Mouse (Mus musculus): ENCODE results near the gene C9. TPM values are rescaled to one million over a fixed set of nuclear protein-coding genes. Genes with fewer than 3 reads are reported as not detected.

The C9 gene
- total and polyA plus RNA-seq, 3 experiments = not detected

DNA sequence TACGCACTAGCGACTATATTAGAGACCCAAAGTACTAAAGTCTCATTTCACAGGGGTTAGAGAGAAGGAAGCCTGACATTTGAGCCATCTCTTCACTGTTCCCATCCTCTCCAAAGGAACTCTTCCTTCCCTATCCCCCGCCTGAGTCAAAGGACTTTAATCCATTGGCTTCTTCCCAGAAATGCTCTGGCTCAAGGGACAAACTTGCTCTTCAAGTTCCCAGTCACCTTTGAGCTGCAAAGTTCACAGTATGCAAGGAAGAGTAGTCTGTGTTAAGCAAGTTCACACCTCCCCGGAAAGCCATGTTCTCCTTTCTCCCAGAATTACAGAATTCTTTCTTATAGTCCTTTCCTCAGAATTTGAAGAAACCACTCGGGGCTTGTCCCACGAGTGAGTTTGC lies 38.4 kb upstream of the C9 start:
- no peak for ATAC-seq (ENCODE audit: extremely low read depth, insufficient number of reproducible peaks, low FRiP score, poor library complexity, severe bottlenecking)
- H3K4me1 ChIP-seq (ENCODE audit: insufficient read depth, low read depth, low read length) = no peaks in the 10 kb centered on the region
- no peaks in the 10 kb centered on the region for H3K9me3 ChIP-seq (replicated peaks)
- DNase-seq (ENCODE audit: low spot score) = no peak
- no peaks in the 10 kb centered on the region for H3K36me3 ChIP-seq (replicated peaks)
- TF ChIP-seq POLR2AphosphoS5 (IDR thresholded peaks at IDR 0.05; ENCODE audit: insufficient replicate concordance, low read depth, low read length) (no peak), CTCF (IDR thresholded peaks at IDR 0.05; ENCODE audit: low read depth, low read length) (no peak), GATA2 (IDR thresholded peaks at IDR 0.05; ENCODE audit: borderline replicate concordance, low read depth, low read length) (no peak), TAL1 (conservative IDR thresholded peaks at IDR 0.05; ENCODE audit: low read depth, low read length) (no peak), GATA1 (IDR thresholded peaks at IDR 0.05; ENCODE audit: borderline replicate concordance, low read length) (no peak)
- H3K27me3 ChIP-seq (ENCODE audit: insufficient read depth, low read length) = peaks cover 4% of the 10 kb centered on the region; the same call in 1 of the 2 replicates
- no peak overlapping the region for H3K4me3 ChIP-seq (ENCODE audit: low read depth, low read length)

DNA sequence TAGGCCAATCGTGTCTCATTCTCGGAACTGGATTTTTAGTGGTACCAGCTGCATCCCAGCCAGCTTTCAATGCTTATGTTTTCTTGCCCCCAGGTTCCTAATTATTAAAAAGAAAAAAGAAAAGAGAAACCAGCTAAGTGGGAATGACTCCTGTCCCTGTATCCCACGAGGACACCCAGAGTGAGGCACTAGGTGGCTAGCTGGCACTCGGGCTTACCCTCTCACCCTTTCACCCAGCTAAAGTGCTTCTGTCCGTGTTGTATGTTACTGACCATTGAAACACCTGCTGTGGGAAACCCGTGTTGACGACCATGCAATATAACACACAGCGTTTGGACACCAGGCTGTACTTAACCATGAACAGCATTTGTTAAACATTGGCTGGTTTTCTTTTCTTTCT lies 36.1 kb upstream of the C9 start:
- Histone ChIP-seq H3K4me3 (ENCODE audit: low read depth, low read length) (no peak overlapping the region), H3K36me3 (replicated peaks) (no peaks in the 10 kb centered on the region), H3K4me1 (ENCODE audit: insufficient read depth, low read depth, low read length) (no peaks in the 10 kb centered on the region), H3K27me3 (ENCODE audit: insufficient read depth, low read length) (peaks cover 4% of the 10 kb centered on the region; the same call in 1 of the 2 replicates), H3K9me3 (replicated peaks) (no peaks in the 10 kb centered on the region)
- TF ChIP-seq GATA1 (IDR thresholded peaks at IDR 0.05; ENCODE audit: borderline replicate concordance, low read length) (no peak), CTCF (IDR thresholded peaks at IDR 0.05; ENCODE audit: low read depth, low read length) (no peak), POLR2AphosphoS5 (IDR thresholded peaks at IDR 0.05; ENCODE audit: insufficient replicate concordance, low read depth, low read length) (no peak), TAL1 (conservative IDR thresholded peaks at IDR 0.05; ENCODE audit: low read depth, low read length) (no peak), GATA2 (IDR thresholded peaks at IDR 0.05; ENCODE audit: borderline replicate concordance, low read depth, low read length) (no peak)
- ATAC-seq (ENCODE audit: extremely low read depth, insufficient number of reproducible peaks, low FRiP score, poor library complexity, severe bottlenecking) = no peak
- DNase-seq (ENCODE audit: low spot score) = no peak

DNA sequence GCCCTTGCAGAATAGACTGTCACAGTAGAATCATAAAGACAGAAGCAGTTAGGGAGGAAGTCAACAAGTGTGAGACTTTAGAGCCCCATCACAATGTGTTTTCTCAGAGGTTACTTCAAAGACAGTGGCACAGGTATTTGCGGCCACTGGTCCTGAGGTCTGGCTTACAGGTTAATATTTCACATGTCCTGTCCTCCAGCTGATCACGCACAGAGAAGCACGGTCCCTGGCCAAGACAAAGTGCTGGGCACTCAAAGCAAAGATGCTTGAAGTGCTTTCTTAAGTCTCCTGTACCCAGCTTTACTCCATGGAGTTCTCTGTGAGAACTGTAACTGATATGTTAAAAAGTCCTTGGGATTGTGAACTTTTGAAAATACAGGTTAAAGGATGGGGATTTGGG lies 35.0 kb upstream of the C9 start:
- no peaks in the 10 kb centered on the region for H3K9me3 ChIP-seq (replicated peaks)
- peaks cover 4% of the 10 kb centered on the region; the same call in 1 of the 2 replicates for H3K27me3 ChIP-seq (ENCODE audit: insufficient read depth, low read length)
- no peak for DNase-seq (ENCODE audit: low spot score)
- no peak for ATAC-seq (ENCODE audit: extremely low read depth, insufficient number of reproducible peaks, low FRiP score, poor library complexity, severe bottlenecking)
- no peak for TF ChIP-seq TAL1 (conservative IDR thresholded peaks at IDR 0.05; ENCODE audit: low read depth, low read length)
- TF ChIP-seq POLR2AphosphoS5 (IDR thresholded peaks at IDR 0.05; ENCODE audit: insufficient replicate concordance, low read depth, low read length) = no peak
- no peak for TF ChIP-seq CTCF (IDR thresholded peaks at IDR 0.05; ENCODE audit: low read depth, low read length)
- no peak for TF ChIP-seq GATA2 (IDR thresholded peaks at IDR 0.05; ENCODE audit: borderline replicate concordance, low read depth, low read length)
- no peaks in the 10 kb centered on the region for H3K36me3 ChIP-seq (replicated peaks)
- no peaks in the 10 kb centered on the region for H3K4me1 ChIP-seq (ENCODE audit: insufficient read depth, low read depth, low read length)
- H3K4me3 ChIP-seq (ENCODE audit: low read depth, low read length) = no peak overlapping the region

DNA sequence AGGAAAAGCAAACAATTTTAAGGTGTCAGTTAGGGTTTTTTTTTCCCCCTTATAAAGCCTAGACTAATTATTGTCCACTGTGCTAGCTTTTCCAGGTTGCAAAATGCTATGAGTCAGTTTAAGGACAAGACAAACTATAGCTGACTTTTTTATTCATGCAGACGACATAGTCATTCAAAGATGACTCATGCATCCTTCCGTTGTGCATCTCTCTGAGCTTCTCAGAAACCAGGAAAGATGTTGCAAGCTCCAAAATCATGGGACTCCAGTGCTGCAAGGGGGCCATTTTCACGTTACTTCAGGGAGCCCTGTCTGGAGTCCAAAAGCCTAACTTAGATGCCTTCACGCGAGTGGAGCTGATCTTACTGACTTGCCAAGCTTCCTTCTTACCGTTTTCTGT lies 33.8 kb upstream of the C9 start:
- no peak for ATAC-seq (ENCODE audit: extremely low read depth, insufficient number of reproducible peaks, low FRiP score, poor library complexity, severe bottlenecking)
- no peak for DNase-seq (ENCODE audit: low spot score)
- no peak overlapping the region for H3K4me3 ChIP-seq (ENCODE audit: low read depth, low read length)

DNA sequence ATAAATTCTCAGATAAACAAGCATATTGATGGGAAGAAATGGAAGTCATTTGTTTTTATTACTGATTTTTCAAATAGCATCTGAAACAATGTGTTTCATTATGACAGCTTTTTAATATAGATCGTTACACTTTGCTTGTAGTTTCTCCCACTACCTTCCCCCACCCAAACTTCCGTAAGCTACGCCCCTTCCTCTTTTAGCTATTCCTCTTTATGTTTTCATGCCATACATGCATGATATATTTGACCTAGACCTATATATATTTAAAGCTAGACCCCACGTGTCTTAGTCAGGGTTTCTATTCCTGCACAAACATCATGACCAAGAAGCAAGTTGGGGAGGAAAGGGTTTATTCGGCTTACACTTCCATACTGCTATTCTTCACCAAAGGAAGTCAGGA lies 29.8 kb upstream of the C9 start:
- Histone ChIP-seq H3K27me3 (ENCODE audit: insufficient read depth, low read length) (peaks cover 13% of the 10 kb centered on the region), H3K9me3 (replicated peaks) (no peaks in the 10 kb centered on the region), H3K4me3 (ENCODE audit: low read depth, low read length) (no peak overlapping the region), H3K4me1 (ENCODE audit: insufficient read depth, low read depth, low read length) (no peaks in the 10 kb centered on the region), H3K36me3 (replicated peaks) (no peaks in the 10 kb centered on the region)
- TF ChIP-seq CTCF (IDR thresholded peaks at IDR 0.05; ENCODE audit: low read depth, low read length) (no peak), POLR2AphosphoS5 (IDR thresholded peaks at IDR 0.05; ENCODE audit: insufficient replicate concordance, low read depth, low read length) (no peak), TAL1 (conservative IDR thresholded peaks at IDR 0.05; ENCODE audit: low read depth, low read length) (no peak), GATA1 (IDR thresholded peaks at IDR 0.05; ENCODE audit: borderline replicate concordance, low read length) (no peak), GATA2 (IDR thresholded peaks at IDR 0.05; ENCODE audit: borderline replicate concordance, low read depth, low read length) (no peak)
- ATAC-seq (ENCODE audit: extremely low read depth, insufficient number of reproducible peaks, low FRiP score, poor library complexity, severe bottlenecking) (no peak), DNase-seq (ENCODE audit: low spot score) (no peak)

More for the DNA sequence above, 33.8 kb upstream of the C9 start:
- peaks cover 4% of the 10 kb centered on the region; the same call in 1 of the 2 replicates for H3K27me3 ChIP-seq (ENCODE audit: insufficient read depth, low read length)
- H3K36me3 ChIP-seq (replicated peaks) = no peaks in the 10 kb centered on the region
- H3K4me1 ChIP-seq (ENCODE audit: insufficient read depth, low read depth, low read length) = no peaks in the 10 kb centered on the region
- TF ChIP-seq CTCF (IDR thresholded peaks at IDR 0.05; ENCODE audit: low read depth, low read length) = no peak
- no peak for TF ChIP-seq GATA2 (IDR thresholded peaks at IDR 0.05; ENCODE audit: borderline replicate concordance, low read depth, low read length)
- no peak for TF ChIP-seq POLR2AphosphoS5 (IDR thresholded peaks at IDR 0.05; ENCODE audit: insufficient replicate concordance, low read depth, low read length)
- TF ChIP-seq TAL1 (conservative IDR thresholded peaks at IDR 0.05; ENCODE audit: low read depth, low read length) = no peak
- no peak for TF ChIP-seq GATA1 (IDR thresholded peaks at IDR 0.05; ENCODE audit: borderline replicate concordance, low read length)
- H3K9me3 ChIP-seq (replicated peaks) = no peaks in the 10 kb centered on the region

DNA sequence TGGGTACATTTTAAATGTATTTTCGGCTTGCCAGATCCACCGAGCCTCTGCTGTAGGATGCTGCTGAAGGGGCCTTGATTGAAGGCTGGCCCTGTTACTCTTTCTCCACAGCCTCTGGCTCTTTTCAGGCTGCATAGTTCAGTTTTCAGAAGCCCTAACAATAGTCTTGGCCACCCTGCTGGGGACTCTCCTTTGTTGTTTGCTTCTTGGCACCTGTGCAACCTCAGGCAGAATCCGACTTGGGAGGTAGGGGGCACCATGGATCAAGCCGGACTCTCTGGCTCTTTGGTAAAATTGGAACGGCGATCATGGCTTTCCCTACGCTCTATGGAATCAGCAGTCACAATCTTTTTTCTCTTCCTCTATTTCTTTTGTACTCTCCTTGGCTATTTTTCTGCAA lies 13.3 kb upstream of the C9 start:
- H3K4me3 ChIP-seq (ENCODE audit: low read depth, low read length) = no peak overlapping the region
- H3K9me3 ChIP-seq (replicated peaks) = no peaks in the 10 kb centered on the region
- DNase-seq (ENCODE audit: low spot score) (no peak), ATAC-seq (ENCODE audit: extremely low read depth, insufficient number of reproducible peaks, low FRiP score, poor library complexity, severe bottlenecking) (no peak)
- TF ChIP-seq GATA1 (IDR thresholded peaks at IDR 0.05; ENCODE audit: borderline replicate concordance, low read length) (no peak), CTCF (IDR thresholded peaks at IDR 0.05; ENCODE audit: low read depth, low read length) (no peak), GATA2 (IDR thresholded peaks at IDR 0.05; ENCODE audit: borderline replicate concordance, low read depth, low read length) (no peak), POLR2AphosphoS5 (IDR thresholded peaks at IDR 0.05; ENCODE audit: insufficient replicate concordance, low read depth, low read length) (no peak), TAL1 (conservative IDR thresholded peaks at IDR 0.05; ENCODE audit: low read depth, low read length) (no peak)
- H3K27me3 ChIP-seq (ENCODE audit: insufficient read depth, low read length) = peaks cover 12% of the 10 kb centered on the region
- H3K36me3 ChIP-seq (replicated peaks) = no peaks in the 10 kb centered on the region
- no peaks in the 10 kb centered on the region for H3K4me1 ChIP-seq (ENCODE audit: insufficient read depth, low read depth, low read length)
